Mouse (Mus musculus) heart, adult 2 months (tissue): ENCODE results near the gene Miga1.

Experiments used
- CTCF ChIP-seq: fragments of 200-600 bp; IDR thresholded peaks from 2 replicates; pipeline ENCODE4 v1.8.1; 2022; ENCODE audit warnings: antibody characterized with exemption, mild to moderate bottlenecking, moderate library complexity
- EP300 ChIP-seq: fragments of 200-500 bp; IDR thresholded peaks from 2 replicates; pipeline ENCODE4 v1.6.1; 2011; ENCODE audit warnings: low read depth, low read length, control low read depth; ENCODE audit not compliant: insufficient read depth
- POLR2A ChIP-seq: fragments of 200-500 bp; IDR thresholded peaks from 2 replicates; pipeline ENCODE4 v1.6.1; 2011; ENCODE audit warnings: mild to moderate bottlenecking, low read depth, low read length, control low read depth; ENCODE audit not compliant: insufficient read depth

- TF ChIP-seq CTCF: 0 out of 2 replicates have a peak, but pooled peaks have one; percentile 99
- no peak for TF ChIP-seq POLR2A
- peak; percentile 97 for TF ChIP-seq EP300
These were observed 24.6 kb downstream of the Miga1 start for GRCm38 (mm10) chr3:152315613-152316012.
